Mouse (Mus musculus) layer of hippocampus, adult 8-10 months (tissue): ENCODE data around the gene Cdc42. TPM values are rescaled to one million over a fixed set of nuclear protein-coding genes. Genes with fewer than 3 reads are reported as not detected.

Experiments
- DNase-seq, 2 experiments: peaks; one replicate each; pipeline ENCODE4 v3.0.0; 2022; ENCODE audit warnings: low spot score in 2 of 2
- total RNA-seq, 4 experiments: library from RNA; stranded (reverse); gene quantifications; 2 replicates each; pipeline ENCODE4 v1.2.4; 2022

Cdc42 gene
- 100 to 1,000 TPM; 300 to 325 (median 301) TPM for total RNA-seq

- peak; percentile 96 to 97 for DNase-seq
Observed at GRCm38 (mm10) chr4:137357517-137358254, at the start of gene Cdc42. Cdc42 (minus strand) TSS chr4:137357720.

- no peak for DNase-seq
Observed at GRCm38 (mm10) chr4:137405571-137405970, 48.1 kb upstream of the Cdc42 start.

DNA sequence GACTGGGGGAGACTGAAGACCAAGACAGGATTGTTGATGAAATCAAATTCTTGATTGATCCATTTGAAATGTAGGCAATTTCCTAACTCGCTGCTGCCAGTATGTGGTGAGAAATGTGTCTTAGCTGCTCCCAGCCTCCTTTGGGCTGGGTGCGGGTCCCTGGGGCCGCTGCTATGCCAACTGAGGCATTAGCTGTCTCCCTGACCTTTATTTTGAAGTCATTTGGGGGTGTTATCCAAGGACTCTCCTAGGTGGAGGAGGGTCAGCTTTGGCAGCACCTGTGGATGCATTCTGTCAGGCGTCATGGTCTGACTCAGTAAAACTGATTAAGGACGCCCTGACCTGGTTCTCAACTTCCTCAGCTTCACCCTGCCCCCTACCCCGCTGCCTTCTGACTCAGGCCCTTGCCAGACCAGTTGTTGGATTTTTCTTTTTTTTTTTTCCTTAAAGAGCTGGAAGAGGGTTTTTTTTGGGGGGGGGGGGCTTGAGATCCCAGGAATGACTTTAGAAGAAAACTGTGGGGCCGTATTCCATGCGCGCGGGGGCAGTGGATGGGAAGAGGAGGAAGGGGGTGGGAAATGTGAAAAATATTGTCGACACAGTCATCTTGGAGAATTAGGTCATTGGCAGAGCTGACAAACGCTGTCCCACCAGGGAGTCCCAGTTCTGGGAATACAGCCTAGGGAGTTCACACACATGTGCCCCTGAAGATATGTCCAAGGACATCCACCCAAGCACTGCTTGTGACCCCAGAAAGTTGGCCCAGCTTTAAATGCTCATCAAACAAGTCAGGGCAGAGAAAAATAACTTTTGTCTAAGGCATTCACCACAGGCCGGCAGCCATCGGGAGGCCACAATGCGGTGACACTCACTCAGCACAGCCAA is 39.4 kb upstream of the Cdc42 start:
- no peak for DNase-seq

- no peak for DNase-seq
Observed at GRCm38 (mm10) chr4:137393378-137394135, 36.0 kb upstream of the Cdc42 start.

DNA sequence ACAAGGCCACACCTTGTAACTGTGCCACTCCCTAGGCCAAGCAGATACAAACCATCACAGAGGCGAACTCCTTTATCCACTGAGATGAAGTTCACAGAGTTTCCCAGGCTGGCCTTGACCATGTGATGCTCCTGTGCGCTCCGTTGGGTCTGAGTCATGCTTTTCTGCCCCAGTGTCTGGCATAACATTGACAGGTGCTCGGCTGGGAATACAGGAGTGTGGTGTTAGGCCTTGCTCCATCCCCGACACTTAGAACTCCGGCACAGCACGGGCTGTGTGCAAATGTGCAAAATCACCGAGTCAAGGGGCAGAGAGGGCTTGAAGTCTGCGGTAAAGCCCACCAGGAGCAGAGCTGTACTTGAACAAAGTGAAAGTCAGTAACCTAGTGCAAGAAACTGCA is 35.4 kb upstream of the Cdc42 start:
- no peak for DNase-seq

- DNase-seq: no peak
Observed at GRCm38 (mm10) chr4:137391287-137391686, 33.8 kb upstream of the Cdc42 start.

DNA sequence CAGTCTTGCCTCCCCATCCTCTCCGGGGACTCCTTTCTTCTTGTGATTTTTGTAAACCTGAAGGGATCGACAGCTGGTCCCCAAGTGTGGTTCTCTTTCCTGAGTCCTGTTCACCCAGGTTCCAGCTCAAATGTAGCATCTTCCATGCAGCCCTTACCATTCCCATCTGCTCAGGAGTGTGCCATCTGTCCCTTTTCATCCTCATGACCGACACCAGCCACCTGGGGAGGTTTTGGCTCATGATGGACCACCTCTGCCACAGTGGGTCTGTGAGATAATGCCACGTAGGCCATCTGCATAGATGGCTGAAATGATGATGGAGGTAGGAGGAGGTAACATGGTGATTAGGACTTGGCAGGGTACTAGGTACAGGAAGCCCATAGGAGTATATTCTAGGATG is 32.7 kb upstream of the Cdc42 start:
- DNase-seq: no peak

DNA sequence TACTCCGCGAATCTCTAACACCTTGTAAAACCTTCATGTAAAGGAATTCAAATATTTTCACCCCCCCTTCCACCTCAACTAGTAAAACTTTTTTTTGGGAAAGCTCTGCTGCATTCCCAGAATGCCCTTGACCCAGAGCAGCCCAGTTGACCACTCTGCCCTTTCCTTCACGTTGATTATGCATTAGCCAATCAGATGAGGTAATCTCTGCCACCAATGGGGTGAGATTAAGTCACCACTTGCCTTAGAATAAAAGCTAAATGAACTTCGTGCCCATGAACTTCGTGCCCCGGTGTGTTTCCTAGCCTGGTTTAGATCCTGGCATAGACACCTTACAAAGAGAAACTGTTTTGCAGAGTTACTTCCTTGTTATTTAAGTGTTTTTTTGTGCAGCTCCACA is 31.5 kb upstream of the Cdc42 start:
- DNase-seq: no peak

GRCm38 (mm10) chr4:137388059-137388794 is 30.7 kb upstream of the Cdc42 start:
- DNase-seq: peak; percentile 77 to 81

DNA sequence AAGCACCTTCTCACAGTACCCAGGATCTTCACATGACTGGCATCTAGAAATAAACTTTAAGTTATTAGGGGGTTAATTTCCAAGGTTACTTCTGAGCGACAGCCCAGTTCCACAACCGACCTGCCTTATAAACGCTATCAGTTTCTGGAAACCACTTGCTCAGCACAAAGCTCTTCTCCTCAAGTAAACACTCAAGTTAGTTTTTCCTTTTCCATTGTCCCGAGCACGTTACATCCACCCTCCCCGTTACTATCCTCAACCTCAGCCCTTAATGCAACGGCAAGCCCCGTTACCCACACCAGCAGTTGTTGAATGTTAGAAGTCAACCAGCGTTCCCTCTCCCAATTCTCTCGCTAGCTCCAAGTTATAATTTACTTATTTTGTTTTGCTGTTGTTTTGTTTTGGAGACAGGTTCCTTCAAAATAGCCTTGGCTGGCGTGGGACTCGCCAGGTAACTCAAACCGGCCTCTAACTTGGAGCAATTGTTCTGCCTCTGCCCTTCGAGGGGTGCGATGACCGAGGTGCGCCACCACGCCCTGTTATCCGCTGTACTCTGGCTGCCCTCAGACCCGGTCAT is 30.1 kb upstream of the Cdc42 start:
- no peak for DNase-seq

DNA sequence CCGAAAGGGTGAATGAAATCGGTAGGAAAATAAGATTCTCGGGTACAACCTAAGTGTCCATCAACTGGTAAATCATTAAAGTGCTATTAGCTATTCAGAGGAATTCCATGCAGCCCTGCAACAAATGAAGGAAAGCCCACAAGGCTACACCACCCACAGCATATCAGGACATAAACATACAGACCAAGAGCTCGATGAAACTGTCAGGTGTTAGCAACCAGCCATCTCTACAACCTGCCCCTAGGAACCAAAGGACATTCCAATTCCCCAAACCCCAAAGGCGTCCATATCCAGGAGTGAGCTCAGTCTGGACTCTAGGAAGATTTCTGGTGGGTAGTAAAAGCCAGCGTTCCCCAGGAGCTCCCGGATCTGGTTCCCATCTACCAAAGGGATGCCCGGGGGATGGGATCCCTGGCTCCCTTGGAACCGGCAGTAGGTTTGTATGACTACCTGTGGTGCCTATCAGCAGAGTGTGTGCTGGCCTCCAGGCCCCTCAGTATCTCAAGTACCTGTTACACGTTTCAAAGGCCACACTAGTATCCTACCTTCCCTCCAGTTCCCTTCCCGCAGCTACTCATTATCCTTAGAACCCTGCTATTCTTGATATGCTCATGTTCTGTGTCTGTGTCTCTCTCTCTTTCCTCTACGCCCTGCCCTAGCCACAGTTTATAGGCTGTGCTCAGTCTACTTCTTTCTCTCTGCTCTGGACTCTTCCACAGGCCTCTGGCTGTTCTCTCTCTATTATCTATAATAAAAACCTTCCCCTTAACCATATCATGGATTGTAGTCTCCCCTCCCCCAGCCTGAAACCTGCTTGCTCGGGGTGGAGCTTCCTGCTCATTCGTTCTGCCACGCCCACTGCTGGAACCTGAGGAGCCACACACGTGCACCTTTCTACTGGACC is 23.4 kb upstream of the Cdc42 start:
- DNase-seq: no peak

DNA sequence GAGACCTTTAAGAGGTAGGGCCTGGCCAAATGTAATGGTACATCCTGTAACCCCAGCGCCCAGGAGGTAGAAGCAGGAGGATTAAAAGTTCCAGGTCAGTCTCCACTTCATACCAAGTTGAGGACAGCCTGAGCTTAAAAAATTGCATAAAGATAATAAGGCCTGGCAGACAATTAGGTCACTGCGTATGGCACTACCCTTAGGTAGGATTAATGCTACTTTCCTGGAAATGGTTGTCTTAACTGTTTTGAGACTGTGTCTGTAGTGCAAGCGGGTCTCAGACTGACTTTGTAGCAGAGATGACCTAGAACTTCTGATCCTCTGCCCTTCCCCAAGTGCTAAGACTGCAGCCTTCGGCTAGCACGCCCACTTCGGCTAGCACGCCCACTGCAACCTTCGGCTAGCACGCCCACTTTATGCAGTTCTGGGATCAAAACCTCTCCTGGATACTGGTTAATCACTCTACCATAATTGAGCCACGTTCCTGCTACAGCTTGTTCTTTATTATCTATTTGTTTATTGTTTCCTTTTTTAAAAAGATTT is 22.3 kb upstream of the Cdc42 start:
- no peak for DNase-seq

DNA sequence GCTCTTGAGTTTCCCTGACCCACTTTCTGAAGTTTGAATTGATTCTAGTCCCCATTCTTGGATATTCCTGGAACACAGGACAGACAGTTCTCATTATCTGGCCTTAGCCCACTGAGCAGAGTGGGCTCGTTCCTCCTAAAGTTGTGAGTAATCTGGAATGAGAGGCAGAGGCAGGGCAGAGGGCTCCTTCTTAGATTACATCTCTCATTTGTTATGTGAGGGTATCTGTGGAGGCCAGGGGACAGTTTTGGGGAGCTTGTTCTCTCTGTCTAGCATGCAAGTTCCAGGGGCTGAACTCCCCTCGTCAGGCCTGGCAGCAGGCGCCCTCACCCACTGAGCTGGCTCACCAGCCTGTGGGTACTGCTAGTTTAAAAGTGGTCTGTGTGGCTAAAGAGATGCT is 21.6 kb upstream of the Cdc42 start:
- DNase-seq: no peak

DNA sequence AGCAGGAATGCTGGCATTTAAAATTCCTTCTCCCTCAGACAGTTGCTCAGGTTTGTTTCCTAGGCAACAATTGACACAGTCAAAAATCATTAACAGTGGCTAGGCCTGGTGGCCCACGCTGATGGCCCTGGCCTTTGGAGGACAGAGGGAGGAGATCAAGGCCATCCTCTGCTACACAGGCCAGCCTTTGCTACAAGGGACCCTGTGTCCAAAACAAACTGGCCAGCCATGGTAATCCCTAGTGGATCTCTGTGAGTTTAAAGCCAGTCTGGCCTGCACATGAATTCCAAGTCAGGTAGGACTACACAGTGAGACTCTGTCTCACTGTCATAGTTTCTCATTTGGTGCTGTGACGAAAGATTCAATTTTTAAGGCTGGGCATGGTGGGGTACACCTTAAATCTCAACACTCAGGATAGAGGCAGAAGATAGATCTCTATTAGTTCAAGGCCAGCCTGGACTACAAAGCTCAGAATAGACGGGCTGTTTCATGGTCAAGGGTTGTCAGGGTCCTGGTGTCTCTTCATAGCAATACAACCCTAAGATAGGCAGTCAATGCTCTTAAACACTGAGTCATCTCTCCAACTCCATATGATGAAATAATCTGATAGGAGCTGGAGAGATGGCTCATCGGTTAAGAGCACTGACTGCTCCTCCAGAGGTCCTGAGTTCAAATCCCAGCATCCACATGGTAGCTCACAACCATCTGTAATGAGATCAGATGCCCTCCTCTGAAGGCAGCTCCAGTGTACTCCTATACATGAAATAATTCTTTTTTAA is 20.2 kb upstream of the Cdc42 start:
- DNase-seq: no peak

GRCm38 (mm10) chr4:137376778-137377177 is 19.3 kb upstream of the Cdc42 start:
- no peak for DNase-seq

GRCm38 (mm10) chr4:137375314-137376278 is 18.1 kb upstream of the Cdc42 start:
- DNase-seq: no peak

GRCm38 (mm10) chr4:137373711-137374110 is 16.2 kb upstream of the Cdc42 start:
- no peak for DNase-seq
